Mouse (Mus musculus) midbrain, postnatal 0 days (tissue): Measurements from ENCODE around the gene 1700007K13Rik. TPM values are rescaled to one million over a fixed set of nuclear protein-coding genes. Genes with fewer than 3 reads are reported as not detected.
"Not testable (repeated sequence)": the region's sequence is repeated elsewhere in the genome, so short reads cannot be mapped to it uniquely, and the experiment has no call there.

Experiments
- ATAC-seq: fragments of 200-750 bp; cut with Nextera tagmentation; 2 replicates; pipeline ENCODE4 v1.8.0; 2017; ENCODE audit warnings: moderate number of reproducible peaks, mild to moderate bottlenecking, moderate TSS enrichment, moderate library complexity; ENCODE audit not compliant: low FRiP score
- DNase-seq: peaks from one replicate; pipeline ENCODE4 v3.0.0-alpha.2; 2015; ENCODE audit warnings: low spot score
- H3K27ac ChIP-seq: fragments of 300-500 bp; sonication (generic); 2 replicates; pipeline ENCODE4 v1.5.1; 2014; ENCODE audit warnings: low read depth, mild to moderate bottlenecking, low read length, mixed read lengths
- H3K27me3 ChIP-seq: fragments of 300-500 bp; sonication (generic); 2 replicates; pipeline ENCODE4 v1.6.1; 2014; ENCODE audit warnings: low read length, control low read depth, mixed read lengths; ENCODE audit not compliant: insufficient read depth
- H3K36me3 ChIP-seq: fragments of 300-500 bp; sonication (generic); 2 replicates; pipeline ENCODE4 v1.6.1; 2014; ENCODE audit warnings: low read length, control low read depth, mixed read lengths; ENCODE audit not compliant: insufficient read depth
- H3K4me1 ChIP-seq: fragments of 300-500 bp; sonication (generic); 2 replicates; pipeline ENCODE4 v1.6.1; 2014; ENCODE audit warnings: mild to moderate bottlenecking, control low read depth, antibody characterized with exemption, low read length, mixed read lengths; ENCODE audit not compliant: insufficient read depth
- H3K4me2 ChIP-seq: fragments of 300-500 bp; sonication (generic); 2 replicates; pipeline ENCODE4 v1.6.1; 2014; ENCODE audit warnings: low read depth, mild to moderate bottlenecking, low read length, mixed read lengths; ENCODE audit not compliant: poor library complexity, severe bottlenecking
- H3K4me3 ChIP-seq: fragments of 300-500 bp; sonication (generic); 2 replicates; pipeline ENCODE4 v1.5.1; 2014; ENCODE audit warnings: low read depth, mild to moderate bottlenecking, low read length, moderate library complexity
- H3K9ac ChIP-seq: fragments of 300-500 bp; sonication (generic); replicated peaks from 2 replicates; pipeline ENCODE4 v1.6.1; 2014; ENCODE audit warnings: mild to moderate bottlenecking, low read length, moderate library complexity, mixed read lengths; ENCODE audit not compliant: poor library complexity, severe bottlenecking
- H3K9me3 ChIP-seq: fragments of 300-500 bp; sonication (generic); 2 replicates; pipeline ENCODE4 v1.6.1; 2016; ENCODE audit warnings: low read length, control low read depth
- CTCF ChIP-seq: IDR thresholded peaks from 2 replicates; pipeline ENCODE4 v1.5.1; 2016; ENCODE audit warnings: antibody characterized with exemption, mild to moderate bottlenecking
- WGBS: fragments of 180-500 bp; shearing (Covaris S2); extraction: QIAGEN DNeasy Blood & Tissue Kit; methylation state at CpG from one replicate; pipeline ENCODE4 v1.1.7; 2014; 5-methylcytosine and 5-hydroxymethylcytosine counted together
- polyA plus RNA-seq: library from polyadenylated mRNA; unstranded; fragments of >200 nt; fragmentation: Nextera tagmentation; extraction: Ambion mirVana; gene quantifications from 2 replicates; pipeline ENCODE4 v1.2.1, GENCODE M21; 2015
- total RNA-seq: library from RNA; depleted of rRNA; stranded (reverse); fragments of >200 nt; gene quantifications from 2 replicates; pipeline ENCODE4 v1.2.3, GENCODE M21; 2014; rRNA removed

1700007K13Rik gene
- total RNA-seq (3.4 and 6.2 TPM in 2 replicates), polyA plus RNA-seq (5.4 and 5.8 TPM in 2 replicates)

DNA sequence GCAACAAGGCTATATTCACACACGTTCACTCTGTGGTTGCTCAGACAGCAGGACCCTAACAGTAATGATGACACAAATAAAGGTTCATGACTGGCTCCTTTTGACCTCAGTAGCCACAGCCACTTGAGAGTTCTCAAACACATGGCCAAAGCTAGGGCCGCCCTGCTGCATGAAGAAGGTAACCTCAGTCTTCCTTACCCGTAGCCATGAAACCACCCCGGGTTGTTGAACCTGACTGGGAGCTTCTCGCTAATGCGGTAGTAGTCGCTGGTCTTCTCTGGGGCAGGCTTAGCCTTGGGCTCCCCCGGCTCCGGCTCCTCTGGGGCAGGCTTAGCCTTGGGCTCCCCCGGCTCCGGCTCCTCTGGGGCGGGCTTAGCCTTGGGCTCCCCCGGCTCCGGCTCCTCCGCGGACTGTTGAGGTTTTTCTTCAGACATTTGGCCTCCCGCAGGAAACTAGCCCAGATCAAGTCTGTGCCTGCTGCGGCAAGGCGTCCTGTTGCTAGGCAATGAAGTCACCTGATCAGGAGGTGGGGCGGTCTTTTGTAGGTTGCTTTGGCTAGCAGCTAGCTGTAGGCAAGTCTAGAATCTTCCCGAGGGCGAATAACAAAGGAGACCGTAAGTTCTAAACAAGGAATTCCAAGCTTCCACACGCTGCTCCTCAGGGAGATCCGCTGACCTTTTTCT is at the start of gene 1700007K13Rik:
1700007K13Rik (minus strand) TSS at position 497 of the 683 bp plus-strand sequence.
- peaks cover 14% of the 10 kb centered on the region for H3K4me1 ChIP-seq
- peak; percentile 79 for DNase-seq
- H3K9me3 ChIP-seq: no peaks in the 10 kb centered on the region
- peaks cover 10% of the 10 kb centered on the region for H3K36me3 ChIP-seq
- H3K4me2 ChIP-seq: peak within 1 kb of the TSS; percentile 56
- H3K9ac ChIP-seq: peak within 1 kb of the TSS; percentile 51; the same call in 1 of the 2 replicates
- H3K4me3 ChIP-seq: peak within 1 kb of the TSS; percentile 30
- TF ChIP-seq CTCF: no peak
- WGBS: 5% methylated on average over 25 of the region's 25 CpGs
- H3K27ac ChIP-seq: peak within 1 kb of the TSS; percentile 55
- ATAC-seq: peak; percentile 72
- no peaks in the 10 kb centered on the region for H3K27me3 ChIP-seq

DNA sequence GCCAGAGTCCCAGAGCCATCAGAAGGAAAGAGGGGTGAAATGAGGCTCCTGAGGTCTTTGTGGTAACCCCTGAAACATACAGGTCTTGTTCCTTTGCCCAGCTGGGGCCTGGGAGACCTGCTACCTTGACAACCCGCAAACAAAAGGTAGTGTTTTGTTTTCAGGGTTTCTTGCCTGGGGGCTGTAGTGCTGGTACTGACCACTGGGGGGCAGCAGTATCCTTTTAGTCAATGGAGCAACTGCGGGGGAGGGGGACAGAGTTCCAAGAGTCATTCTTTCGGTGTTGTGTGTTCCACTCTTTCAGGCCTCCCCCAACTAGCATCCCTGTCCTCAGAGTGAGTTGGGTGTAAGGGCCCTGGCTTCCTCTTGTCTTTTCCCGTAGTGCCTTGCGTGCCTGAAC is 48.4 kb upstream of the 1700007K13Rik start:
- Histone ChIP-seq H3K27ac (0 out of 2 replicates have a peak overlapping the region, but pooled peaks have one; percentile 94), H3K27me3 (no peaks in the 10 kb centered on the region), H3K4me1 (peaks cover 24% of the 10 kb centered on the region), H3K9me3 (no peaks in the 10 kb centered on the region), H3K4me3 (peak overlapping the region; percentile 87), H3K9ac (peak overlapping the region; percentile 96), H3K36me3 (no peaks in the 10 kb centered on the region), H3K4me2 (peak overlapping the region; percentile 88)
- peak; percentile 93 for TF ChIP-seq CTCF
- 14% methylated on average over 5 of the region's 5 CpGs for WGBS
- ATAC-seq (no peak), DNase-seq (peak; percentile 86)

DNA sequence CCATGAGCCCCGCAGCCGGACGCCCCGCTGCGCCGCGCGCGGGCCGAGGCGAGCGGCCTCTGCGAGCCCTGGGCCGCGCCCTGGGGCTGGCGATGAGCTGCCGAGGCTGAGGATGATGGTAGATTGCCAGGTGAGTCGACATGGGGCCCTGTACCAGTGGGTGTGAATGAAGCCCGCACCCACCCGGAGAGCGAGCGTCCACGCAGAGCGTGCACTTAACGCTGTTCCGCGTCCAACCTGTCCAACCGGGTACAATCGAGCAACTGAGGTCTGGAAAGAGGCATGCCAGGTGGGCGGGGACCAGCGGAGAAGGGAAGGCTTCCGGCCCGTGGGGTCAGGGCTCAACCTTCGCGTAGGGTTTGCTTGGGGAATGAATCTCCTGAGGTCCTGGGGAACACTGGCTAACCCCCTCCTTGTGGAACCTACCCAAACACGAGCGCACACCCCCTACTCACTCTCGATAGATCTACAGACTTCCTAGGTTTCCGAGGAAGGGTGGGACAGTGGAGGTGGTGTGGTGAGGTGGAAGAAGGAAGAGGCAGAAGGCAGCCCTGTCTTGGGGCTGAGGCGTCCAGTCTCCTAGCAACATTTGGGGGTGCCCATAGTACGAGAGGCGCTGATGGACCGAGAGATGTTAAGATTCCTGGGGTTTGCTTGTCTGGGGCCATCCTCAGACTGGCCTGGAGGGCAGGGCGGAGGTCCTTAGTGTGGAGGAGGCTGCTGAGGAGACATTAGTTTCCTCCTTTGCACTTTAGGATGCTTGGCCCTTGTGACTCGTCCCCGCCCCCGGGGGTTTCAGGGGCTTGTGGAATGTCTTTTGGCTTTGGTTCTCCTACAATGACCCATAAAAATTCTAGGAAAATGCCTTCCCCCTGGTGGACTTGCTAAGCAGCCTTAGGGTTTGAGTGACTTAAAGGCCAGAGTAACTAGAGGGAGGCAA is 47.6 kb upstream of the 1700007K13Rik start:
- H3K4me3 ChIP-seq: peak overlapping the region; percentile 87
- TF ChIP-seq CTCF: no peak
- H3K9ac ChIP-seq: peak overlapping the region; percentile 96
- no peak for DNase-seq
- H3K36me3 ChIP-seq: no peaks in the 10 kb centered on the region
- H3K4me2 ChIP-seq: peak overlapping the region; percentile 88
- peak overlapping the region; percentile 94 for H3K27ac ChIP-seq
- peaks cover 24% of the 10 kb centered on the region for H3K4me1 ChIP-seq
- peak; percentile 45 for ATAC-seq
- 5% methylated on average over 47 of the region's 47 CpGs for WGBS
- no peaks in the 10 kb centered on the region for H3K27me3 ChIP-seq
- no peaks in the 10 kb centered on the region for H3K9me3 ChIP-seq

DNA sequence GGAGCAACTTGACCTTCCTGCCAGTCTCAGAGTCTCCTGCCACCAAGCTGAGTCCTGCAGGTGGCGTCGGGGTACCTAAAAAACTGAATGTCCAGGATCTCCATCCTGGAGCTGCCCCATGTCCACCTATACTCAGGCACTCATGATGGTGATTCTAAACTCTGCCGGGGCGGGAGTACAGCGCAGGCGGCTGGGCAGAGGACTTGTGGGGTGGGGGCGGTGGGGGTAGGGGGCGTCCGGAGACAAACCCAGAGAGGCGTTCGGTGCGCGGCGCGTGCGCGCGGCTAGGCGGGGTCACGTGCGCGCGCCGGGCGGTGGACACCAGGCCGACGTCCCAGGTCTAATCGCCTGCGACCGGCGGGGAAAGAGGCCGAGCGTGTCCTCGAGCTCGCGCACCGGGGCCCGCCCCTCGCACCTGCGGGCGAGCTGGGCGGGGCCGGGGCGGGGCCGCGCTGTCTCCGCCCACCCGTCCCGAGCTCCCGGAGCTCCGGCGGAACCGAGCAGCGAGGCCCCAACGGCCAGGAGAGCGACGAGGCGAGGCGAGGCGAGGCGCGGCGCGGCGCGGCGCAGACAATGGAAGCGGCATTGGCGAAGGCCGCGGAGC is 46.8 kb upstream of the 1700007K13Rik start, which contains the start of gene Ralgds:
Ralgds (plus strand) TSS at position 328 of the 604 bp plus-strand sequence.
- WGBS: under 1% methylated on average over 57 of the region's 71 CpGs
- H3K4me2 ChIP-seq: peak within 1 kb of the TSS; percentile 88
- ATAC-seq (peak; percentile 58), DNase-seq (peak; percentile 69)
- peak within 1 kb of the TSS; percentile 96 for H3K9ac ChIP-seq
- no peaks in the 10 kb centered on the region for H3K27me3 ChIP-seq
- no peaks in the 10 kb centered on the region for H3K36me3 ChIP-seq
- H3K27ac ChIP-seq: peak within 1 kb of the TSS; percentile 94
- peak within 1 kb of the TSS; percentile 87 for H3K4me3 ChIP-seq
- peak; percentile 61 for TF ChIP-seq CTCF
- H3K4me1 ChIP-seq: peaks cover 16% of the 10 kb centered on the region
- H3K9me3 ChIP-seq: no peaks in the 10 kb centered on the region

DNA sequence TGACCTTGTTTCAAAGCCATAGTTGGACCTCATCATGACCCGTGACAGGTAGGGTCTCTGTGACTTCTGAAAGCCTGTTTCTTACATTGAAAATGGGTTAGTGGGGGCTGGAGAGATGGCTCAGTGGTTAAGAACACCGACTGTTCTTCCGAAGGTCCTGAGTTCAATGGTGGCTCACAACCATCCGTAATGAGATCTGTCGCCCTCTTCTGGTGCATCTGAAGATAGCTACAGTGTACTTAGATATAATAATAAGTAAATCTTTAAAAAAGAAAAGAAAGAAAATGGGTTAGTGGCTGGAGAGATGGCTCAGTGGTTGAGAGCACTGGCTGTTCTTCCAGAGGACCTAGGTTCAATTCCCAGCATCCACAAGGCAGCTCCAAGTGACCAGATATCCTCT is 45.5 kb upstream of the 1700007K13Rik start:
- H3K4me2 ChIP-seq, H3K36me3 ChIP-seq, H3K9me3 ChIP-seq, ATAC-seq, H3K27ac ChIP-seq, H3K9ac ChIP-seq, H3K27me3 ChIP-seq, DNase-seq, H3K4me3 ChIP-seq: not testable (repeated sequence)
- H3K4me1 ChIP-seq: peaks cover 12% of the 10 kb centered on the region
- 52% methylated on average over 5 of the region's 5 CpGs for WGBS
- TF ChIP-seq CTCF: peak; percentile 60
